Mouse (Mus musculus) megakaryocyte, embryonic 14.5 days (primary cell): ENCODE measurements at regions not wholly inside any gene's neighbourhood (a gene's known extent, or its start where the extent isn't known, plus 50 kb on each side); places are given as distances from the start of the nearest gene placed in this dataset.
"Not testable (repeated sequence)": the region's sequence is repeated elsewhere in the genome, so short reads cannot be mapped to it uniquely, and the experiment has no call there.

Experiments
- H3K27me3 ChIP-seq: replicated peaks from 2 replicates; pipeline ENCODE3; 2012; ENCODE audit warnings: inconsistent platforms
- H3K36me3 ChIP-seq: replicated peaks from 2 replicates; pipeline ENCODE3; 2012; ENCODE audit warnings: low read length, inconsistent platforms, mixed read lengths
- H3K4me1 ChIP-seq: 2 replicates; pipeline ENCODE4 v1.6.1; 2012; ENCODE audit warnings: inconsistent platforms
- H3K4me3 ChIP-seq: replicated peaks from 2 replicates; pipeline ENCODE3; 2012; ENCODE audit warnings: moderate library complexity, mild to moderate bottlenecking, inconsistent platforms
- H3K9me3 ChIP-seq: 2 replicates; pipeline ENCODE4 v1.6.1; 2012; ENCODE audit warnings: inconsistent platforms
- FLI1 ChIP-seq: IDR thresholded peaks from 2 replicates; pipeline ENCODE4 v1.6.1; 2012; ENCODE audit warnings: low read length, inconsistent platforms, mixed read lengths
- GATA1 ChIP-seq: IDR thresholded peaks from 3 replicates; pipeline ENCODE4 v1.6.1; 2012; ENCODE audit warnings: mixed read lengths, low read length, inconsistent platforms, borderline replicate concordance

GRCm38 (mm10) chr3:101224091-101224490 lies 63.6 kb downstream of the Cd2 start:
- H3K27me3 ChIP-seq = no peaks in the 10 kb centered on the region
- no peaks in the 10 kb centered on the region for H3K4me1 ChIP-seq
- no peak overlapping the region for H3K4me3 ChIP-seq
- no peaks in the 10 kb centered on the region for H3K36me3 ChIP-seq
- peaks cover 22% of the 10 kb centered on the region for H3K9me3 ChIP-seq
- TF ChIP-seq GATA1 (no peak), FLI1 (no peak)

- Histone ChIP-seq H3K36me3 (no peaks in the 10 kb centered on the region), H3K4me3 (no peak overlapping the region), H3K4me1 (no peaks in the 10 kb centered on the region), H3K27me3 (no peaks in the 10 kb centered on the region), H3K9me3 (peaks cover 37% of the 10 kb centered on the region)
- TF ChIP-seq FLI1 (no peak), GATA1 (no peak)
Observed at GRCm38 (mm10) chr3:101219897-101220296, 67.8 kb downstream of the Cd2 start.

- H3K27me3 ChIP-seq = no peaks in the 10 kb centered on the region
- H3K9me3 ChIP-seq = peaks cover 37% of the 10 kb centered on the region
- H3K36me3 ChIP-seq = no peaks in the 10 kb centered on the region
- H3K4me1 ChIP-seq = peaks cover 6% of the 10 kb centered on the region; the same call in 1 of the 2 replicates
- H3K4me3 ChIP-seq = no peak overlapping the region
- TF ChIP-seq GATA1 (no peak), FLI1 (no peak)
Observed at GRCm38 (mm10) chr3:101216711-101217110, 71.0 kb downstream of the Cd2 start.

GRCm38 (mm10) chr3:101213212-101213562 lies 74.6 kb downstream of the Cd2 start:
- Histone ChIP-seq H3K4me1 (peaks cover 6% of the 10 kb centered on the region; the same call in 1 of the 2 replicates), H3K27me3 (no peaks in the 10 kb centered on the region), H3K36me3 (no peaks in the 10 kb centered on the region), H3K9me3 (0 out of 2 replicates have a peak, but pooled peaks cover 8% of the 10 kb centered on the region), H3K4me3 (peak overlapping the region; percentile 62)
- TF ChIP-seq FLI1 (no peak), GATA1 (no peak)

- peaks cover 6% of the 10 kb centered on the region; the same call in 1 of the 2 replicates for H3K4me1 ChIP-seq
Observed at GRCm38 (mm10) chr3:101212403-101213211, 75.1 kb downstream of the Cd2 start.

GRCm38 (mm10) chr3:101211936-101212335 lies 75.8 kb downstream of the Cd2 start:
- no peak for TF ChIP-seq FLI1
- TF ChIP-seq GATA1 = no peak
- Histone ChIP-seq H3K4me3 (no peak overlapping the region), H3K4me1 (peaks cover 6% of the 10 kb centered on the region; the same call in 1 of the 2 replicates), H3K36me3 (no peaks in the 10 kb centered on the region), H3K9me3 (no peaks in the 10 kb centered on the region), H3K27me3 (no peaks in the 10 kb centered on the region)

More at GRCm38 (mm10) chr3:101212403-101213211, 75.1 kb downstream of the Cd2 start:
- H3K36me3 ChIP-seq = no peaks in the 10 kb centered on the region
- no peaks in the 10 kb centered on the region for H3K27me3 ChIP-seq
- TF ChIP-seq GATA1 (no peak), FLI1 (no peak)
- no peak overlapping the region for H3K4me3 ChIP-seq
- 0 out of 2 replicates have a peak, but pooled peaks cover 3% of the 10 kb centered on the region for H3K9me3 ChIP-seq

- no peaks in the 10 kb centered on the region for H3K9me3 ChIP-seq
- TF ChIP-seq FLI1 (no peak), GATA1 (no peak)
- peaks cover 6% of the 10 kb centered on the region; the same call in 1 of the 2 replicates for H3K4me1 ChIP-seq
- H3K27me3 ChIP-seq = no peaks in the 10 kb centered on the region
- no peak overlapping the region for H3K4me3 ChIP-seq
- no peaks in the 10 kb centered on the region for H3K36me3 ChIP-seq
Observed at GRCm38 (mm10) chr3:101209546-101209945, 78.2 kb downstream of the Cd2 start.

- H3K4me1 ChIP-seq = peaks cover 6% of the 10 kb centered on the region; the same call in 1 of the 2 replicates
- H3K4me3 ChIP-seq = no peak overlapping the region
- H3K36me3 ChIP-seq = no peaks in the 10 kb centered on the region
- H3K9me3 ChIP-seq = no peaks in the 10 kb centered on the region
- TF ChIP-seq GATA1 (no peak), FLI1 (no peak)
- no peaks in the 10 kb centered on the region for H3K27me3 ChIP-seq
Observed at GRCm38 (mm10) chr3:101208751-101209150, 79.0 kb downstream of the Cd2 start.

GRCm38 (mm10) chr3:101206172-101206571 lies 81.6 kb downstream of the Cd2 start:
- not testable (repeated sequence) for H3K27me3 ChIP-seq, H3K4me1 ChIP-seq, H3K9me3 ChIP-seq, H3K36me3 ChIP-seq, H3K4me3 ChIP-seq

- no peaks in the 10 kb centered on the region for H3K4me1 ChIP-seq
Observed at GRCm38 (mm10) chr3:101194725-101195124, 84.6 kb upstream of the Ptgfrn start.

More at GRCm38 (mm10) chr3:101194725-101195124, 84.6 kb upstream of the Ptgfrn start:
- Histone ChIP-seq H3K36me3 (no peaks in the 10 kb centered on the region), H3K9me3 (no peaks in the 10 kb centered on the region), H3K27me3 (no peaks in the 10 kb centered on the region), H3K4me3 (no peak overlapping the region)
- TF ChIP-seq GATA1 (no peak), FLI1 (no peak)
